Mouse (Mus musculus) MEL (cell line): ENCODE results near the gene Pglyrp1.
A peak's percentile ranks its signal among the peaks of the same experiment; 100 is the strongest.

ENCODE experiments used
- CTCF ChIP-seq, 3 experiments: IDR thresholded peaks in 2 of 3; conservative IDR thresholded peaks in 1 of 3; 2 replicates each; pipeline ENCODE4 v1.5.1; 2011 to 2012; ENCODE audit warnings: low read length in 3 of 3, low read depth in 2 of 3, mild to moderate bottlenecking in 2 of 3, improper control_type of control experiment in 1 of 3, inconsistent platforms in 1 of 3, mixed read lengths in 1 of 3, moderate library complexity in 1 of 3; ENCODE audit not compliant: control insufficient read depth in 1 of 3, insufficient read depth in 1 of 3, poor library complexity in 1 of 3, severe bottlenecking in 1 of 3
- E2F4 ChIP-seq: IDR thresholded peaks from 2 replicates; pipeline ENCODE4 v1.6.1; 2011; ENCODE audit warnings: low read depth, low read length, improper control_type of control experiment, borderline replicate concordance
- ELF1 ChIP-seq: IDR thresholded peaks from 2 replicates; pipeline ENCODE4 v1.6.1; 2014; ENCODE audit warnings: low read depth, mild to moderate bottlenecking, inconsistent platforms, low read length, improper control_type of control experiment, moderate library complexity
- EP300 ChIP-seq, 2 experiments: IDR thresholded peaks; 2 replicates each; pipeline ENCODE4 v1.6.1; 2011; ENCODE audit warnings: improper control_type of control experiment in 2 of 2, low read length in 2 of 2, low read depth in 1 of 2, mild to moderate bottlenecking in 1 of 2
- GABPA ChIP-seq: IDR thresholded peaks from 2 replicates; pipeline ENCODE4 v1.6.1; 2012; ENCODE audit warnings: low read depth, mild to moderate bottlenecking, inconsistent platforms, low read length, improper control_type of control experiment, moderate library complexity
- HCFC1 ChIP-seq: IDR thresholded peaks from 2 replicates; pipeline ENCODE4 v1.6.1; 2012; ENCODE audit warnings: low read depth, mild to moderate bottlenecking, inconsistent platforms, low read length, improper control_type of control experiment, moderate library complexity
- POLR2AphosphoS2 ChIP-seq: IDR thresholded peaks from 2 replicates; pipeline ENCODE4 v1.6.1; 2011; ENCODE audit warnings: low read length, improper control_type of control experiment
- SIN3A ChIP-seq: IDR thresholded peaks from 2 replicates; pipeline ENCODE4 v1.6.1; 2012; ENCODE audit warnings: low read length, improper control_type of control experiment, inconsistent platforms

DNA sequence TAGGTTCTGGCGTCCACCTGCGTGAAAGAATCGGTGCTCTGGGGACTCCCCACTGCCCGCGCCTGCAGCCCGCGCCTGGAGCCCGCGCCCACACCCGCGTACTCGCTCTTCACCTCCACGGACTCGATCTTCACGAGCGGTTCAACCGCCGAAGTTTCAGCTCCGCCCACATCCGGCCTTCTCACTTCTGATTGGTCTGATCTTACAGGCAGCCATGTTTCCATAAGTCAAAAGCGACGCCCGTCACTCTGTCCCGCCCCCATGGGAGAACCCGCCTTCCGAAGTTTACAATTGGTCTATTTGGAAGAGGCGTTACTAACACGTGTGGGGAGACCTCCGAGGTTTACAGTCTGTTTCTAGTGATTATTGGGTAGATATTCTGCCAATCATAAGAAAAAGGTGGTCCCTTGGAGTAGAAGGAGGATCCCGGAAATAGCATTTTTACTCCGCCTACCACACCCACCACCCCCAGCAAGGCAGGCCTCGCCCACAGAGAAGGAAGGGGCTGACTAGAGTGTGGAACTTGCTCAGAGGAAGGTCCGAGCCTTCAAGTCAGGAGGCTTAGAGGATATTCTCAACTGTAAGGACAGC is 39.2 kb downstream of the Pglyrp1 start, which contains the start of gene Ccdc61:
- no peak for TF ChIP-seq CTCF (IDR thresholded peaks at IDR 0.05 in 2 of 3, conservative IDR thresholded peaks at IDR 0.05 in 1 of 3; ENCODE audit: control insufficient read depth in 1 of 3, insufficient read depth in 1 of 3, low read depth in 2 of 3, low read length in 3 of 3, poor library complexity in 1 of 3, severe bottlenecking in 1 of 3)
- peak; percentile 79 for TF ChIP-seq SIN3A
- TF ChIP-seq EP300 (IDR thresholded peaks at IDR 0.05; ENCODE audit: low read depth in 1 of 2, low read length in 2 of 2), result peak in 1 of 2 experiments; percentile 25; a peak in 1 of 4 replicates
- peak; percentile 83 for TF ChIP-seq HCFC1
- TF ChIP-seq ELF1, result peak; percentile 96
- no peak for TF ChIP-seq GABPA
- TF ChIP-seq E2F4, result peak; percentile 68; the same call in 1 of the 2 replicates
- TF ChIP-seq POLR2AphosphoS2, result peak; percentile 77; the same call in 1 of the 2 replicates
